Mouse (Mus musculus) intestine, postnatal 0 days (tissue): ENCODE results near the gene Slc17a8. TPM values are rescaled to one million over a fixed set of nuclear protein-coding genes. Genes with fewer than 3 reads are reported as not detected.
A peak's percentile ranks its signal among the peaks of the same experiment; 100 is the strongest.

Experiments used
- ATAC-seq: fragments of 200-750 bp; cut with Nextera tagmentation; 2 replicates; pipeline ENCODE4 v1.8.0; 2017; ENCODE audit warnings: mild to moderate bottlenecking, moderate TSS enrichment, moderate library complexity
- H3K27ac ChIP-seq: fragments of 300-500 bp; sonication (generic); 2 replicates; pipeline ENCODE4 v1.5.1; 2014; ENCODE audit warnings: mild to moderate bottlenecking, low read depth, low read length, moderate library complexity
- H3K27me3 ChIP-seq: fragments of 300-500 bp; sonication (generic); replicated peaks from 2 replicates; pipeline ENCODE4 v1.6.1; 2014; ENCODE audit warnings: low read length, mixed read lengths; ENCODE audit not compliant: control insufficient read depth, insufficient read depth
- H3K36me3 ChIP-seq: fragments of 300-500 bp; sonication (generic); 2 replicates; pipeline ENCODE4 v1.6.1; 2014; ENCODE audit warnings: mild to moderate bottlenecking, moderate library complexity; ENCODE audit not compliant: control insufficient read depth, insufficient read depth
- H3K4me1 ChIP-seq: fragments of 300-500 bp; sonication (generic); replicated peaks from 2 replicates; pipeline ENCODE4 v1.6.1; 2014; ENCODE audit warnings: antibody characterized with exemption, low read length, mixed read lengths; ENCODE audit not compliant: control insufficient read depth, insufficient read depth
- H3K4me2 ChIP-seq: fragments of 300-500 bp; sonication (generic); replicated peaks from 2 replicates; pipeline ENCODE4 v1.6.1; 2014; ENCODE audit warnings: low read depth, mild to moderate bottlenecking, moderate library complexity
- H3K4me3 ChIP-seq: fragments of 300-500 bp; sonication (generic); 2 replicates; pipeline ENCODE4 v1.5.1; 2014; ENCODE audit warnings: low read depth, low read length
- H3K9ac ChIP-seq: fragments of 300-500 bp; sonication (generic); 2 replicates; pipeline ENCODE4 v1.6.1; 2014; ENCODE audit warnings: mild to moderate bottlenecking, low read depth, low read length
- H3K9me3 ChIP-seq: fragments of 300-500 bp; sonication (generic); 2 replicates; pipeline ENCODE4 v1.6.1; 2016; ENCODE audit warnings: mixed run types; ENCODE audit not compliant: control insufficient read depth
- CTCF ChIP-seq: sonication (generic); IDR thresholded peaks from 2 replicates; pipeline ENCODE4 v1.5.1; 2016; ENCODE audit warnings: low read depth, mild to moderate bottlenecking, control low read depth, antibody characterized with exemption, moderate library complexity
- WGBS: fragments of 180-500 bp; shearing (Covaris S2); extraction: QIAGEN DNeasy Blood & Tissue Kit; methylation state at CpG from one replicate; pipeline ENCODE4 v1.1.7; 2014; 5-methylcytosine and 5-hydroxymethylcytosine counted together
- polyA plus RNA-seq: library from polyadenylated mRNA; unstranded; fragments of >200 nt; fragmentation: Nextera tagmentation; extraction: Ambion mirVana; gene quantifications from 2 replicates; pipeline ENCODE4 v1.2.1, GENCODE M21; 2015

The Slc17a8 gene
- polyA plus RNA-seq, 1 experiment from 2014 or later, result 0.03 TPM

DNA sequence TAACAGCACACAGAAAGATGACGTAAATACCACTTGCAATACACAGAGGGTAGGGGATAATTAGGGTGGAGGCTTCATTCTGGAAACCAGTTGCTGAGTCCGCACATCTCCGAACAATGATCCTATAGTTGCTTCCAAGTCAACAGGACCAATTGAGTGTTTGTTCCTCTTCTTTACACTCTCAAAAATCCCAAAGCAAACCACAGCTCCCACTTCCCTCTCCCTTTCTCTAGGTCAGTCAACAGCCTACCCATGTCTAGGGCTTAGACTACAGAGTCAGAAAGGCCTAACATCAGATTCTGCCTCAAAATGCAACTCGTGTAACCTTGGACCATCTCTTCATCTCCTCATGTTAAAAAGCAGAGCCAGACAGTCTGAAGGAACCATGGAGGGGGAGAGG lies 36.3 kb downstream of the Slc17a8 start:
- no peak for ATAC-seq
- Histone ChIP-seq H3K36me3 (no peaks in the 10 kb centered on the region), H3K27ac (no peak overlapping the region), H3K4me1 (no peaks in the 10 kb centered on the region), H3K4me2 (no peak overlapping the region), H3K4me3 (no peak overlapping the region), H3K27me3 (no peaks in the 10 kb centered on the region), H3K9me3 (0 out of 2 replicates have a peak, but pooled peaks cover 2% of the 10 kb centered on the region), H3K9ac (no peak overlapping the region)
- no peak for TF ChIP-seq CTCF
- WGBS, result 92% methylated on average over 4 of the region's 4 CpGs

DNA sequence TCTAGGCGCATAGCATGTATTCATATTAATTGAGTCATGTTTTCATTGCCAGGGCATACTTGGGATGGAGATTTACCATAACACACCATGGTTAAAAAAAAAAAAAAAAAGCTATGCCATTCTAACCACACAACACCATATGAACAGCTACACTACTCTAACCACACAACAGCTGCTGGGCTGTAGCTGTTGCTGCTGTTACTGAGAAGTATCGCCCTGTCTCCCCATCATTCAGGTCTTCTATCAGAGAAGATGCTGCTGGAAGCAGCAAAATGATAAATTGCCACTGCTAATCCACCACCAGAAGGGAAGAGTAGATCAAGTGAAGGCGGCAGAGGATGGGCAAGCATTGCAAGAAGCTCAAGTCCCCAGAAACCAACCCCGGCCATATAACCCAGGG lies 42.3 kb downstream of the Slc17a8 start:
- Histone ChIP-seq H3K4me2 (no peak overlapping the region), H3K4me3 (no peak overlapping the region), H3K9me3 (no peaks in the 10 kb centered on the region), H3K4me1 (no peaks in the 10 kb centered on the region), H3K36me3 (no peaks in the 10 kb centered on the region), H3K9ac (no peak overlapping the region), H3K27me3 (no peaks in the 10 kb centered on the region), H3K27ac (no peak overlapping the region)
- ATAC-seq, result no peak
- TF ChIP-seq CTCF, result no peak
- 91% methylated on average over 4 of the region's 4 CpGs for WGBS

DNA sequence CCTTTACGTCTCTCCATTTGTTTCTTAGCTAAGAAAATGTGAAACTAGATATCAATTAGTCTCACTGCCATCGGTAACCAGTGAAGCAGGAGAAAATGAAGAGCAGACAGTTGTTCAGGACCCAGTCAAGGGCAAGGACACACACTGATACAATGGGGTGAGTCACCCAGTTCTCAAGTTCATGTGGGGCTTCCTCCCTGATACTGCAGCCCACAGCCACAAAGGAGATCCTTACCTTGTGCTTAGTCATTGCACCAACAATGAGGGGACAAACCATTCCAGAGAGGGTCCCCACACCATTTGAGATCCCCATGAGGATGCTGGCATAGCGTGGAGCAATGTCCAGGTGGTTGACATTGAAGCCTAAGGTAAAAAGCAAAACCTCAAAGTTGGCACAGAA lies 43.4 kb downstream of the Slc17a8 start:
- TF ChIP-seq CTCF, result no peak
- 67% methylated on average over 3 of the region's 3 CpGs for whole genome bisulfite sequencing
- Histone ChIP-seq H3K4me3 (no peak overlapping the region), H3K36me3 (no peaks in the 10 kb centered on the region), H3K27me3 (no peaks in the 10 kb centered on the region), H3K4me1 (peaks cover 4% of the 10 kb centered on the region; the same call in 1 of the 2 replicates), H3K9ac (no peak overlapping the region), H3K27ac (no peak overlapping the region), H3K9me3 (no peaks in the 10 kb centered on the region), H3K4me2 (no peak overlapping the region)
- ATAC-seq, result no peak

DNA sequence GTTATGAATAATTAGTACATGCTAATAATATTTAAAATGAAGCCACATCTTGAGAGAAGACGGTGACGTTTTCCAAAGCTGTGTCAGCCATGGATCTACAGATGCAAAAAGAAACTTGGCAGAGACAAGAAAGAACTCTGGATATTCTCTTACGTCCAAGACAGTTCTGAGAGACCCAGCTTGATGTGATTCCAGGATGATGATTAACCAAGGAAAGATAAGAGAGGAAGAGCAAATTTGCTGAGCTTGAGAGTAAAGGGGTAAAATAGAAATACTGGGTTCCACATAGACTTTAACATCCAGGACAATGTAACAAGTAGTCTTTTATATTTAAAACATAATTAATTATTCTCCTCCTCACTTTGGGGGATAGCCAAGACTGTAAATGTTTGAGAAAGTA lies 47.6 kb downstream of the Slc17a8 start:
- Histone ChIP-seq H3K4me3 (no peak overlapping the region), H3K9me3 (no peaks in the 10 kb centered on the region), H3K36me3 (no peaks in the 10 kb centered on the region), H3K27ac (no peak overlapping the region), H3K9ac (no peak overlapping the region), H3K4me1 (peaks cover 4% of the 10 kb centered on the region; the same call in 1 of the 2 replicates), H3K27me3 (no peaks in the 10 kb centered on the region), H3K4me2 (peak overlapping the region; percentile 44)
- TF ChIP-seq CTCF, result no peak
- ATAC-seq, result no peak
- WGBS, result 28% methylated on average over 3 of the region's 3 CpGs

DNA sequence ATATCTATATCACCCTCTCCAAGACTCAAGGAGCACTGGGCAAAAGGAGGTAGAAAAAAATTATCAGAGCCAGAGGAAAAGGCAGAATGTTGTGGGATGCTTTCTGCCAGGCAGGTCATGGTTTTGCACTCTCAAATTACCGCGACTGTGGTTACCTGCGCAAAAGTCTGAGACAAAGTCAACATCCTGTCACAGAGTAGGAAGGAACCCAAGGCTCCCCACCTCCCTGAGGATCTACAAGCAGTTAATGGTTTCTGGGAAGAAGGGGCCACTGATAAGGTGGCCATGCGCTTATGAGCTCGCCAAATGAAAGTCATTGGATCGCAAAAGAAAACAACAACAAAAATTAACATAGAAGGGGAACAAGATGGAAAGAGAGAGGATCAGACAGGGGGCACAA lies 48.1 kb downstream of the Slc17a8 start:
- H3K9ac ChIP-seq, result no peak overlapping the region
- TF ChIP-seq CTCF, result no peak
- H3K4me3 ChIP-seq, result no peak overlapping the region
- no peak overlapping the region for H3K27ac ChIP-seq
- no peaks in the 10 kb centered on the region for H3K27me3 ChIP-seq
- peaks cover 4% of the 10 kb centered on the region; the same call in 1 of the 2 replicates for H3K4me1 ChIP-seq
- H3K36me3 ChIP-seq, result no peaks in the 10 kb centered on the region
- 47% methylated on average over 6 of the region's 6 CpGs for WGBS
- no peaks in the 10 kb centered on the region for H3K9me3 ChIP-seq
- no peak for ATAC-seq
- peak overlapping the region; percentile 44 for H3K4me2 ChIP-seq

DNA sequence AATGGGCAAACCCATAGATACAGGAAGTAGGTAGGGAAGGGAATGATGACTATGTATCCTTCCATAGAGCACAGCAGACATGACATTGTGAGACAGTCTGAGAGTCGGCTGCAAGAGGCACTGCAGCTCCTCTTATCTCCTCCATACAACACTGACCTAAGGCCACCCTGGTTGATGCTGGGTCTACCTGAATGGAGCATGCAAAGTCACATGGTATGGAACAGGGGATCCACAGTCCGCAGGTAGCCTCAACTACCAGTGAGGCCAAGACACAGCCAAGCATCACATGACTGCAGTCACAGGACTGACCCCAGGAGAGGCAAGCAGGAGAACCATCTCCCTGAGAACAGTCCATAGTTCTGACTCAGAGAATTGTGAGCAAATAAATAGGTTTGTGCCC lies 53.7 kb downstream of the Slc17a8 start:
- H3K27me3 ChIP-seq, result no peaks in the 10 kb centered on the region
- H3K9me3 ChIP-seq, result no peaks in the 10 kb centered on the region
- H3K4me2 ChIP-seq, result no peak overlapping the region
- H3K4me3 ChIP-seq, result no peak overlapping the region
- no peak for TF ChIP-seq CTCF
- 72% methylated on average over 2 of the region's 2 CpGs for WGBS
- ATAC-seq, result peak; percentile 78
- no peaks in the 10 kb centered on the region; the same call in 1 of the 2 replicates for H3K4me1 ChIP-seq
- no peaks in the 10 kb centered on the region for H3K36me3 ChIP-seq
- no peak overlapping the region for H3K27ac ChIP-seq
- H3K9ac ChIP-seq, result no peak overlapping the region
